ENCODE assay signal across 13 mouse cellular contexts in genomic region chrX:6832553-6832952, GRCm38 (mm10). TPM values are rescaled to one million over a fixed set of nuclear protein-coding genes. Genes with fewer than 3 reads are reported as not detected.
DNase-seq lines count a peak whose midpoint lies in the region; ATAC-seq and TF ChIP-seq lines count a peak whose summit lies in the region.
"Had no signal": no experiment of that assay in that cellular context is flagged by ENCODE, and none has a peak within 500 bp of the region (broad histone marks: within the 10 kb centered on the region; RNA-seq: fewer than 3 reads in every experiment).

No protein-coding gene starts in this region.

- no peaks in the 10 kb centered on the region for H3K36me3 ChIP-seq in intestine, postnatal 0 days (ENCODE audit: control insufficient read depth, insufficient read depth)
- H3K36me3 ChIP-seq in intestine, embryonic 15.5 days = no peaks in the 10 kb centered on the region
- no peaks in the 10 kb centered on the region for H3K36me3 ChIP-seq in CH12.LX (replicated peaks in 1 of 2; ENCODE audit: control insufficient read depth in 1 of 2, insufficient read depth in 1 of 2, low read length in 1 of 2)
- H3K36me3 ChIP-seq: heart, embryonic 15.5 days; liver, embryonic 13.5 days had no signal

- peak; percentile 42 for TF ChIP-seq CTCF in intestine, postnatal 0 days (IDR thresholded peaks at IDR 0.05; ENCODE audit: low read depth)
- peak in 1 of 2 experiments; percentile 59; a peak in 2 of 4 replicates for TF ChIP-seq CTCF in CH12.LX (conservative IDR thresholded peaks at IDR 0.05 in 1 of 2, IDR thresholded peaks at IDR 0.05 in 1 of 2; ENCODE audit: low read depth in 2 of 2, low read length in 2 of 2)

- TF ChIP-seq POLR2A in CH12.LX (IDR thresholded peaks at IDR 0.05; ENCODE audit: low read depth, low read length) = no peak

- no peaks in the 10 kb centered on the region for H3K9me3 ChIP-seq in intestine, postnatal 0 days (ENCODE audit: control insufficient read depth)
- no peaks in the 10 kb centered on the region for H3K9me3 ChIP-seq in intestine, embryonic 15.5 days
- no peaks in the 10 kb centered on the region for H3K9me3 ChIP-seq in CH12.LX (replicated peaks; ENCODE audit: low read length)
- H3K9me3 ChIP-seq: heart, embryonic 15.5 days; liver, embryonic 13.5 days had no signal

- no peak overlapping the region for H3K4me3 ChIP-seq in intestine, postnatal 0 days (ENCODE audit: low read depth, low read length)
- H3K4me3 ChIP-seq in intestine, embryonic 15.5 days (replicated peaks) = no peak overlapping the region
- H3K4me3 ChIP-seq in CH12.LX (replicated peaks in 1 of 3; ENCODE audit: low read depth in 2 of 3, low read length in 2 of 3, poor library complexity in 1 of 3) = no peak overlapping the region
- H3K4me3 ChIP-seq: heart, embryonic 15.5 days; liver, embryonic 13.5 days had no signal

- H3K79me2 ChIP-seq in CH12.LX (replicated peaks; ENCODE audit: control insufficient read depth, extremely low read depth, insufficient read depth, poor library complexity, severe bottlenecking) = no peaks in the 10 kb centered on the region

- H3K4me1 ChIP-seq in intestine, postnatal 0 days (replicated peaks; ENCODE audit: control insufficient read depth, insufficient read depth, low read length) = no peaks in the 10 kb centered on the region
- no peaks in the 10 kb centered on the region for H3K4me1 ChIP-seq in intestine, embryonic 15.5 days (replicated peaks)
- no peaks in the 10 kb centered on the region for H3K4me1 ChIP-seq in CH12.LX (ENCODE audit: control insufficient read depth in 1 of 2, insufficient read depth in 2 of 2)
- H3K4me1 ChIP-seq: heart, embryonic 15.5 days; liver, embryonic 13.5 days had no signal

- peak; percentile 47 for DNase-seq in 3T3-L1 (ENCODE audit: low read depth, low spot score)
- peak; percentile 22 for DNase-seq in CH12.LX (ENCODE audit: extremely low read depth)
- peak; percentile 2 for DNase-seq in brain, adult 2 months (ENCODE audit: low read depth, low spot score)
- DNase-seq in left cerebral cortex, adult 9 months (ENCODE audit: low spot score in 2 of 2) = no peak
- DNase-seq in thymus, postnatal 36 days = no peak
- DNase-seq: cerebellum, postnatal 25 days; liver, embryonic 13.5 days had no signal

- in situ Hi-C loops in CH12.LX (cut with MboI; ENCODE audit: low pct_ligation_motif_present, low pct_unique_long_range_greater_than_20kb, low sequenced_read_pairs) = no loop called here

- no peak for TF ChIP-seq EP300 in CH12.LX (IDR thresholded peaks at IDR 0.05; ENCODE audit: low read length)

- no peak for ATAC-seq in intestine, postnatal 0 days
- ATAC-seq in intestine, embryonic 15.5 days = no peak
- ATAC-seq: inflammation-experienced regulatory T-cells, adult 6 months had no signal

- 47% methylated on average over 2 of the region's 2 CpGs for WGBS in intestine, postnatal 0 days
- WGBS in intestine, embryonic 15.5 days = 54% methylated on average over 2 of the region's 2 CpGs

- H3K27me3 ChIP-seq in intestine, postnatal 0 days (replicated peaks; ENCODE audit: control insufficient read depth, insufficient read depth, low read length) = no peaks in the 10 kb centered on the region
- no peaks in the 10 kb centered on the region for H3K27me3 ChIP-seq in intestine, embryonic 15.5 days (replicated peaks)
- no peaks in the 10 kb centered on the region for H3K27me3 ChIP-seq in CH12.LX (replicated peaks)
- H3K27me3 ChIP-seq: heart, embryonic 15.5 days; liver, embryonic 13.5 days had no signal

- H3K27ac ChIP-seq in intestine, postnatal 0 days (ENCODE audit: low read depth, low read length) = no peak overlapping the region
- no peak overlapping the region for H3K27ac ChIP-seq in intestine, embryonic 15.5 days
- no peak overlapping the region for H3K27ac ChIP-seq in CH12.LX (ENCODE audit: insufficient read depth, low read depth)
- H3K27ac ChIP-seq: heart, embryonic 15.5 days; liver, embryonic 13.5 days; macrophage had no signal

- dilution Hi-C loops in CH12.LX (cut with MboI; ENCODE audit: extremely low pct_ligation_motif_present, extremely low pct_unique_long_range_greater_than_20kb, low sequenced_read_pairs) = no loop called here

- no peak overlapping the region for H3K9ac ChIP-seq in intestine, postnatal 0 days (ENCODE audit: low read depth, low read length)
- H3K9ac ChIP-seq in intestine, embryonic 15.5 days = no peak overlapping the region
- no peak overlapping the region for H3K9ac ChIP-seq in CH12.LX (ENCODE audit: insufficient read depth, low read depth)
- H3K9ac ChIP-seq: heart, embryonic 15.5 days; liver, embryonic 13.5 days had no signal

- TF ChIP-seq RAD21 in CH12.LX (IDR thresholded peaks at IDR 0.05; ENCODE audit: low read depth, low read length) = peak; percentile 43

- no peak overlapping the region for H3K4me2 ChIP-seq in intestine, postnatal 0 days (replicated peaks; ENCODE audit: low read depth)
- H3K4me2 ChIP-seq in intestine, embryonic 15.5 days (replicated peaks) = no peak overlapping the region
- no peak overlapping the region for H3K4me2 ChIP-seq in CH12.LX (ENCODE audit: insufficient read depth, low read depth, poor library complexity, severe bottlenecking)
- H3K4me2 ChIP-seq: heart, embryonic 15.5 days; liver, embryonic 13.5 days had no signal

TF ChIP-seq in CH12.LX, 34 proteins besides CTCF, POLR2A, EP300 and RAD21:
- 0 out of 2 replicates have a peak, but pooled peaks have one; percentile 37 for TF ChIP-seq CHD2 (IDR thresholded peaks at IDR 0.05; ENCODE audit: low read length)
- peak; percentile 15; the same call in 1 of the 2 replicates for TF ChIP-seq IRF4 (IDR thresholded peaks at IDR 0.05; ENCODE audit: low read depth, low read length)
- TF ChIP-seq ZC3H11A (IDR thresholded peaks at IDR 0.05; ENCODE audit: low read depth, low read length) = no peak
- TF ChIP-seq SMC3 (IDR thresholded peaks at IDR 0.05; ENCODE audit: low read depth, low read length) = peak; percentile 69

RNA-seq across cellular contexts. Expression of gene Dgkk, which starts 53.4 kb away (rescaled TPM):
- 0.04 TPM in 1 of 2 replicates, not detected in the other for polyA plus RNA-seq in intestine, postnatal 0 days (2015; fragmentation: Nextera tagmentation; extraction: Ambion mirVana)
- 0.18 and 0.19 TPM in 2 replicates for polyA plus RNA-seq in intestine, embryonic 15.5 days (2015; fragmentation: Nextera tagmentation; extraction: Ambion mirVana)
- total RNA-seq in CH12.LX (2012; rRNA removed) (not detected in 2 replicates), CH12.LX (2014; rRNA removed) (0.03 TPM in 1 of 2 replicates, not detected in the other)
- polyA plus RNA-seq in CH12.LX (2012; ENCODE audit: insufficient read length, low read depth) = not detected in 2 replicates
- polyA plus RNA-seq: inflammation-experienced regulatory T-cells, adult 6 months; large intestine, adult 2 months; macrophage had no signal

Comparison
In these comparisons a context has a peak if more than half of its experiments do, and no peak if none do; other contexts are left out.
1. DNase-seq: peak in 3T3-L1 (single experiment), CH12.LX (single experiment) and brain, adult 2 months (single experiment); none in left cerebral cortex, adult 9 months (0 of 2) and thymus, postnatal 36 days (0 of 2).